Mouse (Mus musculus): ENCODE data around the gene Kcnc3. TPM values are rescaled to one million over a fixed set of nuclear protein-coding genes. Genes with fewer than 3 reads are reported as not detected.

Gene Kcnc3
- total RNA-seq, 4 experiments from 2014 or later: 85.4 to 98.3 (median 97.3) TPM

Other genes starting within 250 kb of the Kcnc3 start
- 10 to 100 TPM; 64.0 to 74.2 (median 69.8) TPM for gene Syt3, start 206.6 kb upstream of the Kcnc3 start, total RNA-seq (2022)
- 1 to 10 TPM; 1.5 to 2.8 (median 2.2) TPM for gene 1700008O03Rik, start 204.8 kb upstream of the Kcnc3 start, total RNA-seq (2022)
- gene Lrrc4b, start 161.6 kb upstream of the Kcnc3 start, total RNA-seq (2022): 100 to 1,000 TPM; 272 to 301 (median 284) TPM
- 1 to 10 TPM; 5.2 to 9.7 (median 6.4) TPM for gene Aspdh, start 125.3 kb upstream of the Kcnc3 start, total RNA-seq (2022)
- 10 to 100 TPM; 84.0 to 90.6 (median 87.5) TPM for gene Josd2, start 122.7 kb upstream of the Kcnc3 start, total RNA-seq (2022)
- 100 to 1,000 TPM; 186 to 208 (median 193) TPM for gene Emc10, start 94.1 kb upstream of the Kcnc3 start, total RNA-seq (2022)
- gene Fam71e1, start 94.1 kb upstream of the Kcnc3 start, total RNA-seq (2022): 10 to 100 TPM; 19.7 to 22.5 (median 20.8) TPM
- 1 to 10 TPM in 2 of 4 experiments, under 1 TPM in 2; 0.63 to 2.2 (median 1.4) TPM for gene Mybpc2, start 66.0 kb upstream of the Kcnc3 start, total RNA-seq (2022)
- gene Spib, start 58.6 kb upstream of the Kcnc3 start, total RNA-seq (2022): under 1 TPM in 1 of 4 experiments, not detected in 3; 0.22 TPM
- gene Pold1, start 41.8 kb upstream of the Kcnc3 start, total RNA-seq (2022): 10 to 100 TPM; 10.5 to 13.8 (median 12.8) TPM
- 10 to 100 TPM; 61.1 to 71.4 (median 64.3) TPM for gene Nr1h2, start 36.7 kb upstream of the Kcnc3 start, total RNA-seq (2022)
- gene Napsa, start 18.3 kb upstream of the Kcnc3 start, total RNA-seq (2022): not detected
- 10 to 100 TPM; 26.2 to 34.1 (median 29.1) TPM for gene Myh14, start 80.2 kb downstream of the Kcnc3 start, total RNA-seq (2022)
- gene Izumo2, start 118.1 kb downstream of the Kcnc3 start, total RNA-seq (2022): not detected
- gene Vrk3, start 157.7 kb downstream of the Kcnc3 start, total RNA-seq (2022): 10 to 100 TPM; 26.8 to 33.5 (median 30.9) TPM
- under 1 TPM; 0.23 to 0.55 (median 0.42) TPM for gene Zfp473, start 160.4 kb downstream of the Kcnc3 start, total RNA-seq (2022)
- 10 to 100 TPM; 28.7 to 31.4 (median 30.2) TPM for gene Nup62, start 225.4 kb downstream of the Kcnc3 start, total RNA-seq (2022)
- gene Il4i1, start 225.7 kb downstream of the Kcnc3 start, total RNA-seq (2022): 1 to 10 TPM; 2.1 to 8.4 (median 5.8) TPM
- gene Atf5, start 226.0 kb downstream of the Kcnc3 start, total RNA-seq (2022): 10 to 100 TPM; 23.8 to 26.8 (median 24.2) TPM

Measured in left cerebral cortex, adult 8-10 months (tissue).